Mouse (Mus musculus) adrenal gland, adult 18-20 months (tissue): ENCODE measurements at regions not wholly inside any gene's neighbourhood (a gene's known extent, or its start where the extent isn't known, plus 50 kb on each side); places are given as distances from the start of the nearest gene placed in this dataset.

ENCODE experiments used
- DNase-seq, 2 experiments: peaks; one replicate each; pipeline ENCODE4 v3.0.0; 2021 to 2022; ENCODE audit warnings: low spot score in 2 of 2

GRCm38 (mm10) chr12:73447172-73447571 is 99.0 kb downstream of the Tmem30b start:
- no peak for DNase-seq

GRCm38 (mm10) chr12:73446148-73446547 is 100.0 kb downstream of the Tmem30b start:
- no peak for DNase-seq

DNA sequence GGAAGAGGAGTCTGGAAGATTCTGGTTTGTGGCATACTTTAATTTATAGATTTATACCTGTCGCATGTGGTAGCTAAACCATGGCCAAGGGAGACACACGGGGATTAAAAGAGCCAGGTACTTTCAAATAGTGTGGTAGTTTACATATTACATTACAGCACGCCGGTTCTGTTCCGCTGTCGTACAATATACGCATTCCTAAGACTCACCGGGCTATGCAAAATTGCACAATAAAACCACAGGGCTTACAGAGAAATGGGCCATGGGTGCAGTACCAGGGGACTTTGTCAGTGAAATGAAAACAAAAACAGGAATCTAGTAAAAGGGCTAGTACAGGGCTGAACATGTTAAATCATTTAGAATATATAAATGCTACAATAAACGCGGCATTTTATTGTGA is 100.6 kb downstream of the Tmem30b start:
- DNase-seq, result no peak

GRCm38 (mm10) chr12:73445128-73445527 is 101.1 kb downstream of the Tmem30b start:
- DNase-seq, result no peak

- DNase-seq, result no peak
Measured at GRCm38 (mm10) chr12:73441326-73441725, 104.9 kb downstream of the Tmem30b start.

- DNase-seq, result no peak
Measured at GRCm38 (mm10) chr12:73434684-73435083, 111.5 kb downstream of the Tmem30b start.

DNA sequence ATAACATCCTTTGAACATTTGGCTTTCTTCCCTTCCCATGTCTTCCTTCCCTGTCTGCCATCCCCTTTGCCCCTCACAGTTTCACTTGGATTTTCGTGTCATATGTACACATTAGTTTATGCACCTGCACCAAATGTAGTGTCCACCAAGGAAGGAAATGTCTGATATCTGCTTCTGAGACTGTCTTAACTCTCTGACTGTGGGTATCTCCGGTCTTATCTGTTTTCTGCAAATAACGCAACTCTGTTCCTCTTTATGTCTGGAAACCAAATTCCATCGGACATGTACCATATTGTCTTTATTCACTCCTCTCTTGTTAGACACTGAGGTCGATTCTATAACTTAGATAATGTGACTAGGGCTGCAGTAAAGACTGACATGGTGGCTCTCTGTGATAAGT is 113.6 kb downstream of the Tmem30b start:
- DNase-seq, result no peak

DNA sequence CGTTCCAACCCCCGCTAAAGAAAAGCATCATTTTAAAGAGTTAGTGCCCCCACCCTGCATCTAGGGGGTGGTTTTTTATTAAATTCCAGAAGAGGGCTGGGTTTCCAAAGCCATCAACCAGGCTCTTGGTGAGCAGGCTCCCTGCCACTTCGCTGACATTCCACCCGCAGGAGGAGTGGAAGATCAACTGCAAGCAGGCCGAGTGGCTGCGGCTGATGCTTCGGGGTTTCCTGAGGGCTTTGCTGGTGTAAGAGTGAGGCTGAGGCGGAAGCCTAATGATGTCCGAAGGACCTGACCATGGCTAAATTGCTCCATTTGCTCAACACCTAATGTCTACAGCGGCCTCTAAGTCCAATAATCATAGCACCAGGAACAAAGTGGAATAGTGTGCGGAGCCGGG is 118.0 kb downstream of the Tmem30b start:
- no peak for DNase-seq

DNA sequence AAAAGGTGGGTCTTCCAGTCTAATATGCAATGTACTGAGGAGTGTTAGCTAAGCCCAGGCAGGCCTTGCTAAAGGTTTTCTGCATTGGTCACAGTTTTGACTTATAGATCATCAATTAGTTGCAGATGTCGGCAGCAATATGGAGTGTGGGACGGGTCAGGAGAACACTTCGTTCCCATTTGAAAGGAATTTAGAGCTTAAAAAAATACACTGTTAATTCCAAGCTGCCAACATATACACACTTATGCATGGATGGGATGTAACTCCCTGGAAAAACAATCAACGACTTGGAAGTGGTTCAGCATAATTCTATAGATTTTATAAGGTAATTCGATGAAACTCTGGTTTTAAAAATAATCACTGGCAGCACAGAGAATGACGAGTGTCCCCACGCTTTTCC is 121.4 kb downstream of the Tmem30b start:
- no peak for DNase-seq

DNA sequence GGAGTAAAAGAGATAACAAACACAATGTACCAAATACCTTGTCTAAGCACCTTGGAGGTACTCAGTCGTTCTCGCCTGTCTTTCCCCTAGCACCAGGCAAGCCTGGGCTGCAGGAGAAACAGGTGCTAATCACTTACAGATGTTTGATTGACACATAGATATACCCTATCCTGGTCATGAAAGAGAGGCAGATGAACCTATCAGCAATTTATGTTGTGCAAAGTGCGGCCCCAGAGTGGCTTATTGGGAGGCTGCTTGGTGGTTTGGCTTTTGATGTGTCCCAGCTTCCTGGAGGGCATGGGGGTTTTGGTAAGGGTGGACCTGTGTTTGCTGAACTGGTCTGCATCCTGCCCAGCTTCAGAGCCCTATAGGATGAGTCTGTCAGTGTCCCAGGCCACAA is 129.1 kb downstream of the Tmem30b start:
- no peak for DNase-seq

GRCm38 (mm10) chr12:73416367-73416897 is 129.8 kb downstream of the Tmem30b start:
- DNase-seq, result peak in 1 of 2 experiments; percentile 41

GRCm38 (mm10) chr12:73415856-73416366 is 129.3 kb downstream of the Slc38a6 start:
- DNase-seq, result no peak

DNA sequence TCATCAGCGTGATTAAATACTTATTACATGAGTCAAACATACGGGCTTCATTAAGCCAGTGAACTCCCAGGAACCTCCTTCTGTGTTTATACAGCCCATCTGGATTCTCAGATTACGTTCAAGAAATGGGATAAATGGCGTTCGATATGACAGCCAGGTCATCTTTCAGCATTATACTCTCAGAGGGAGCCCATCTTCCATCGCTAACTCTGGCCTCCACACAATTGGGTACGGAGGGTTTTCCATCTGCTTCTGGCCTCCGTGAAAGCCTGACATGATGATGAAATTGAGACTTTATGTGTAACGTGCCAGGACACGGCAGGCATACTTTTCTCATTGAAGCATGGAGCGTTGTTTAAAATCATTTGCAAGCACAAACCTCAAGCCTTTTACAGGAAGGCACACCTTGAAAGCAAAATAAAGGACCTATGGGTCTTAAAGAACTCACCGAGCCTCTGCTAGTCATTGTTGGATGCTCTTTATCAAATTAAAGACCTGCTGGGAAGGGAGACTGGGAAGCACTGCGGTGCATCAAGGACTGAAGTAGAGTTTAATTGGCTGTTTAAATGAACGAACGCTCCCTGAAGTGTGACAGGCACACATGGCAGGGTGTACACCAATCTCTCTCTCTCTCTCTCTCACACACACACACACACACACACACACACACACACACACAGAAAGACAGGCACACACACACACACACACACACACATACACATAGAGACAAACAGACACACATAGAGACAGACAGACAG is 127.0 kb downstream of the Slc38a6 start:
- no peak for DNase-seq

- DNase-seq, result no peak
Measured at GRCm38 (mm10) chr12:73412500-73412899, 125.9 kb downstream of the Slc38a6 start.

GRCm38 (mm10) chr12:73410924-73411323 is 124.3 kb downstream of the Slc38a6 start:
- no peak for DNase-seq

- DNase-seq, result peak in 1 of 2 experiments; percentile 20
Measured at GRCm38 (mm10) chr12:73409481-73410085, 123.0 kb downstream of the Slc38a6 start.

DNA sequence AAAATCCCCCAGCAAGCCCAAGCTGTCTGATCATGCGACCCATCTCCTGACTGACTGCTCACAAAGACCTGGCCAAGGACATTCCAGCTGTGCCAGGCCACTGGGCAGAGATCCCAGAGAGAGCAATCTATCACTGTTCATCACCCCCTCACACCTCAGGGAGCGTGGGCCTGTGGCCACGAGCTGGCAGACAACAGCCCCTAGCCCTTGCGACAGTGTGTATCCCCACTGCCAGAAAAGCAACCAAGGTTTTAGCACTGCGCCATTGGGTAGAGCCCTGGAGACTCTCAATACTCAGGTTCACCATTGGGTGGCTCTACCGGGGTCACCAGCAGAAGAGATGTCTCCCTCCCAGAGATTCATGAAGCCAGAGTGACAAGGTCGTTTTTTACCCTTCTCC is 122.0 kb downstream of the Slc38a6 start:
- DNase-seq, result peak; percentile 53 to 68

DNA sequence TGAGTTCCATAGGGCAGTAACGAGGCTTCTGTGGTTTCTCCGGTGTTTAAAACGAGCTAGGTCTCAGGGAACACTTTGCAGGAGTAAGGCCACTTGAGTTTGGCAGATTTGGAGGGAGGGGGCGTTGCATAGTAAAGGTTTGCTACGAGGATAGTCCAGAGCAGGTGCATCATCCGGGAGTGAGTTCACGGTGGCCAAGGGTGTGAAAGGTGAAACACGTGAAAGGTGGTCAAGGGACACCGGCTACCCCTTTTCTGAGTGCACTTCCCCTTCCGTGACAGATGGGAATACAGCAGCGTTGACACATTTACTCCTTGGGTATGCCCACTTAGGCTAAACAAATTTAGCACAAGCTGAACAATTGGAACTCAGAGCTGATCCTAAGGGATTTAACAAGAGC is 121.6 kb downstream of the Slc38a6 start:
- DNase-seq, result peak in 1 of 2 experiments; percentile 11

GRCm38 (mm10) chr12:73406556-73407087 is 120.0 kb downstream of the Slc38a6 start:
- DNase-seq, result peak in 1 of 2 experiments; percentile 9

- peak in 1 of 2 experiments; percentile 6 for DNase-seq
Measured at GRCm38 (mm10) chr12:73405583-73405982, 119.0 kb downstream of the Slc38a6 start.

DNA sequence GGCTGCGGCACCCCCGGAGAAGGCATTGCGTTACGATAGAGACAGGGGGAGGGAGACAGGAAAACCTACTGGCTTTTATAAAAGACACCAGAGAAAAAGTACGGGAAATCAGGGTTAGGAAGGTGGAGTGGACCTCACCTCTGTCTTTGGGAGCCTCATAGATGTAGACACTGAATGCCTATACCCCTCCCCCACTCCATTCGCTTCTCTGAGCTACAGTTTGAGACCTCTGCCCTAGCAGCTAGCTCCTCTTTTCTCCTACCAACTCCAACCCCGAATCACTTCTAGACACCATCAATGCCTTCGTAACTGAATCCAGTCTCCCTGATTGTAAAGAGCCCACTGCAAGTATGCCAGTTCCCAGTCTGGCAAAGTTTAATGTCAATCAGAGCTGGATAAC is 118.5 kb downstream of the Slc38a6 start:
- peak in 1 of 2 experiments; percentile 4 for DNase-seq

GRCm38 (mm10) chr12:73403906-73404474 is 117.4 kb downstream of the Slc38a6 start:
- DNase-seq, result peak in 1 of 2 experiments; percentile 17
